Mouse (Mus musculus): ENCODE measurements around the gene Fxn.
"Not testable (repeated sequence)": the region's sequence is repeated elsewhere in the genome, so short reads cannot be mapped to it uniquely, and the experiment has no call there.

Fxn gene

DNA sequence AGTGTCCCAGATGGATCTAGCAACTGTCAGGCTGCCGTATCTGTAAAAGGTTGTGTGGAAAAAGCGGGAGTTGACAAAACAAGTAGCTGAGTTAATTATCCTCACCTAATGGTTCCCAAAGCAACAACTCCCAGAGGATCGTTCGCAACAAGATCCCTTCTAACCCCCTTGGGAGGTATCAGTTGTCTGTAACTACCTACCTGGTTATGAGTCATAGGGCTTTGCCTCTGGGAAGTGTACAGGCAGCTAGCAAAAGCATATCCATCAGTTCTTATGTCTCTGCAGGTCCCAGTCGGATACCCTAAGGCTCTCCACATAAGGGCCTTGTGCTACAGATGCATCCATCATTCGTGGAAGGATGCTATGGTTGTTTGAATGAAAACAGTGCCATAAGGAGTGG lies 37.1 kb downstream of the Fxn start:
- in situ Hi-C loops (cut with MboI, MseI), result no loop called here

DNA sequence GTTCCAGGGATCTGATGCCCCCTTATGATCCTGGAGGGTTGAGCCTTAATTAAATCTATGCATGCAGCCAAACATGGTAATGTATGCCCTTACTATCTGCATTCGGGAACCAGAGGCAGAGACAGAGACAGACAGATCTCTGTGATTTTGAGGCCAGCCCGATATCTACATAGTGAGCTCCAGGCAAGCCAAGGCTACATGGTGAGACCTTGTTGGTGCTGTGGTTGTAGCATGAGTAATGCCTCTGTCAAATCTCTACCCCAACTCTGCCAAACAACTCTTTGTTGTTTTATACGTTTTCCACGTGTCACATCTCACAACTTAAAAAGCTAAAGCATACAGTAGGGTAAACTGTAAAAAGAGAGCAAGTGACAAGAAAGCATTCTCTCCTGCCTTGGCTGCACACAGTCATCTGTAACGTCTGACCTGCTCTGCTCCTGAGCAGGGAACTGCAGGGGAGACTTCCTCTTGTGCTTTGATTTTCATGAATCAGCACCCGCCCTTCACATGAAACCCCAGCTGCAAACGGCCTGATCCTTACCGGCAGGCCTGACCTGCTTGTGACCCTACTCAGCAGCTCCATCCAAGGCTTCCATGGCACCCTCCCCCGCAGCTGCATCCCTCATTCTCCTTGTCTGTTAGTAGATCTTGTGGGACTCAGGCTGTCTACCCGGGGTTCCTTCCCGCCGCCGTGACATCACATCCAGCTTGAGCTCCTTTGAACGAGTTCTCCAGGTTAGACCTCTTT lies 38.4 kb downstream of the Fxn start:
- in situ Hi-C loops (cut with MboI, MseI), result no loop called here

DNA sequence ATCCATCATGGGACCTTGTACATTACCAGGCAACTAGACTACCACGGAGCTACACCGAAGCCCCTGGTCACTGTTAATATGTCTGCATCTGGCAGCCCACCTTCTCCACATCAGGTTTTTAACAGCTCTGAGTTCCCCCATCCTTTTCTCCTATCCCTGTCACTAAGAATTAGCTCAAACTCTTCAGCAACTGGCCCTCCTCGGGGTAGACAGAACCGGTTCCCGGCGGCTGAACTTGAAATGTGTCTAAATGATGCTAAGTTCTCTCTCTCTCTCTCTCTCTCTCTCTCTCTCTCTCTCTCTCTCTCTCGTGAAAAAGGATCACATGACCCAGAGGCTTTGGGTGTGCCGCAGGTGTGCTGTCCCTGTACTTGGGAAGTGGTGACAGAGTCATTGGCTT lies 39.1 kb downstream of the Fxn start:
- in situ Hi-C loops (cut with MboI, MseI), result no loop called here

DNA sequence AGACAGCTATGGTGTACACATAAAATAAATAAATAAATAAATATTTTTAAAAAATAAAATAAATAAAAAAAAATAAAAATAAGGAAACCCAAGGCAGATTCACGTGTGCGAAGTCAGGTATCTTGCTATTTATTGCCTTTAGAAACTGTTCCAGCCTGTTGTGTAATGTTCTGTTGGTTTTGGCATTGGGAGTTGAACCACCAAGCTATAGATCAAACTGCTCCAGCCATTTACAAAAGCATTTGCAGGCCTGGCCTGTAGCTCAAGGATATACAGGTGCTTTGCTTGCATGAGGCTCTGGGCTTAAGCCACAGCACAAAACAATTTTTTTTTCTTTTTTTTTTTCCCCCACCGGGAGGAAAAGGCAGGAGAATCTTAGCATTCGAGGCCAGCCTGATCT lies 42.4 kb downstream of the Fxn start:
- in situ Hi-C loops (cut with MboI, MseI), result no loop called here

DNA sequence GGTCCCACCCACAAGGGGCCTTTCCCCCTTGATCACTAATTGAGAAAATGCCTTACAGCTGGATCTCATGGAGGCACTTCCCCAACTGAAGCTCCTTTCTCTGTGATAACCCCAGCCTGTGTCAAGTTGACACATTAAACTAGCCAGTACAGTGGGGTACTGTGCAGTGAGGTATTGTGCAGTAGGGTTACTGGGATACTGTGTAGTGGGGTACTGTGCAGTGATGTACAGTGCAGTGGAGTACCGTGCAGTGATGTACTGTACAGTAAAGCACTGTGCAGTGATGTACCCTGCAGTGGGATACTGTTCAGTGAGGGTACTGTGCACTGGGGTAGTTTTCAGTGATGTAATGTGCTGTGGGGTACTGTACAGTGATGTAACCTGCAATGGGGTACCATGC lies 48.0 kb downstream of the Fxn start:
- in situ Hi-C loops (cut with MboI, MseI), result not testable (repeated sequence)

DNA sequence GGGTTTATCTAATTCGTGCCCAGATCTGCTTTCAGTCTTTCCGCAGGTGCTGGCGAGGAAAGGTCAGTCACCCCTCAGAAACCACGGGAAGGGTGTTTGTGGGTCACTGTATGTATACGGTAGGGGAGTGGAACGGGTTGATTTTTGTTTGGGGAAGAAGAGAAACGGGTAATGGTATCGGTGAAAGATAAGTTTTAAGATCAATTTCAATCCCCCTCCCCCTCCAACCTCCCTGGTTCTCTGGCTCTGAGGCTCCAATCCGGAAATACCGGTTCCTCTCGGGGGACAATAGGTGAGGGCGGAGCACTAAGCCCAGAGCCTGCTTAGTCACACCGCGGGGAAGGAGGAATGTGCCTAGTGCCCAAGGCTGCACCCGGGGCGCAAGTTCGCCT lies 55.1 kb downstream of the Fxn start:
- in situ Hi-C loops (cut with MboI, MseI), result no loop called here

DNA sequence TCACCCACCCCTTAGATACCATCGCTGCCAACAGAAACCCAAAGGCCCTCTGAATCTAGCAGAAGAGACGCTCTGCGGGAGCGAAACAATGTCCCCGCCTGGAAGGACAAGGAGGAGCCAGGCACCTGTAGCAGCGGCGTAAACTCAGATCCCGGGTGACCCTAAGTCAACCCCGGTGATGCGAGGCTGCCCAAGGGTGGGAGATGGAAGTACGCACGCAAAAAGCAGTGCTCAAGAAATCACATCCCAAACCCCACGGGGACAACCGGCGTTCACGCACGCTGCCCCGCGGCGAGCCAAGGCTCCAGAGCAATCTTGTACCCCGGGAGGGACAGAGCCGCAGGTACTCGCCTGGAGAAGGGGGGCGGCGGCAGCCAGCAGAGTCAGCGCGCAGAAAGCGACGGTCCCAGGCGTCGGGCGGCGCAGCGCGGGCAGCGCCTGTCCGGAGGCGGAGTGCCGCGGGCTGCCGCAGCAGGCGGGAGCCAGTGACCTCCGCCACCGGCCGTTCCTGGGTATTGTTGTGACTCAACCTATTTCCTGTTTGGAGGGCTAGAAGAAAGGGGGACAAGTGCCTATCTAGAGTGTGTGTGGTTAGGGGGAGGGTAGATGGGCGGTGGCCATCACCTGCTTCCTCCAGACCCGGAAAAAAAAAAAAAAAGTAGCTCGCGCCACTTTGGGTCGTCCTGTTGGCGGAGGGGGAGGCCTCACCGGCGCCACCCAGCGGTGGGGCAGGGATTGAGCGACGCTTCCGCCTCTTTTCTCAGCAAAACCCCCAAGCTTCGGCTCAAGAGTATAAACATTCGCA lies 55.7 kb downstream of the Fxn start, which contains the start of gene Tjp2:
Tjp2 (minus strand) TSS at position 531 of the 805 bp plus-strand sequence.
- in situ Hi-C loops (cut with MboI, MseI), result no loop called here

DNA sequence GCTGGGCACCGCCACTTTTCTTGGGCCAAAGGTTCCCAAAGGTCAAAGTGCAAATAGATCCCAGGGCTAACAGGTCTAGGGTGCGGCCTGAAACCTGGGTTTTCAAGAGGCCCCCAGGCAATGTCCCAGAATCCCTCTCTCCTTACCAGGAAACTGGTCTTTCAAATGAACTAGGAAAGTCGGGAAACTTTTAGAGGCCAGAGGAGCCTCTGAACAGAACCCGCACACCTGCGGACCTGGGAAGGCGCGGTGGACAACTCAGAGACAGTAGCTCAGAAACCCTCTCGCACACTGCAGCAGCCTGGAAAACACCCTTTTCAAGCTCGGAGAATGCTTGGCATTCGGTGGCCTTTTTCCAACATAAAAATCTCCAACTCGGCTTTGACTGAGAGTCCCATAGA lies 56.6 kb downstream of the Fxn start:
- in situ Hi-C loops (cut with MboI, MseI), result no loop called here

DNA sequence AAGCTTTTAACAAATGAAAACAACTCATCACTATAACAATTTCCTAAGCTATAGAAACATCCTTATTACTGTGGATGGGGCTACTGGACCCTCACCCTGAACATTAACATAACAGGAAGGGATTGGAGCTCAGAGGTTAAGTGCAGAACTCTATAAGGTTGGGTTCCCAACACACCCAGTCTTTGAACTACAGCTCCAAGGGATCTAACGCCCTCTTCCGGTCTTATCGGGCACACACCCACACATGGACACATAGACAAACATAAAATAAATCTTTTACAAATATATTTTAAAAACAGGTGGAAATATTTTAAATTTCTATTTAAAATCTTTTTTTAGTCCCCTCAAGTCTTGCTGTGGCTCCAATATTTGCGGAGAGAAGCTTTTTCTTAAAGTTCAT lies 59.0 kb downstream of the Fxn start:
- in situ Hi-C loops (cut with MboI, MseI), result no loop called here

DNA sequence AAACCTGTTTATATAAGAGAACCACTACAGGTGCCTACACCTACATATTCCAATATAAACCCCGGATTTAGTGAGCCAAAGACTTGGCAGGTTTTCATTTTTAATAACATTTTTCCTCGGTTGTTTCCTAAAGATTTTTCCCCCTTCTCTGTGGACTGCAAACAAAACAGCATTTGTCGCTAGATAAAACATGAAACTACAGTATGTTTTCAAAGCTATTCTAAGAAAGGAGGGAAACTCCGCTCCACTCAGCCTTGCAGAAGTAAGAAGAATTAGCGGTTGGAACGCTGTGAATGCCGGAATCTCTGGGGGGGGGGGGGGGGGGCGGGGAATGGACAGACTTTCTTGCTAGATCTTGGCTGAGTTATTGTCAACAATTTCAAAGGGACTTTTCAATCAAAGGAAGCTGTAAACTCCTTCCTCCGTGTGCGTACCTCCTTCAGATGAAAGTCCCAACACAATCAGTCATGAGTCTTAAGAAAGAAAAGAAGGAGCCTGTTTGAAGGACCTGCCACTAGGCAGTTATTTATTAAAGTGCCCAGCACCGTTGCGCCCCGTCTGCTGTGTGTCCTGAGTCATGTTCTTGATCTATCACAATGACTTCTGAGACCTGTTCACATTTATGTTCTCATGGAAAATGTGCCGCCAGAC lies 59.5 kb downstream of the Fxn start:
- in situ Hi-C loops (cut with MboI, MseI), result no loop called here

DNA sequence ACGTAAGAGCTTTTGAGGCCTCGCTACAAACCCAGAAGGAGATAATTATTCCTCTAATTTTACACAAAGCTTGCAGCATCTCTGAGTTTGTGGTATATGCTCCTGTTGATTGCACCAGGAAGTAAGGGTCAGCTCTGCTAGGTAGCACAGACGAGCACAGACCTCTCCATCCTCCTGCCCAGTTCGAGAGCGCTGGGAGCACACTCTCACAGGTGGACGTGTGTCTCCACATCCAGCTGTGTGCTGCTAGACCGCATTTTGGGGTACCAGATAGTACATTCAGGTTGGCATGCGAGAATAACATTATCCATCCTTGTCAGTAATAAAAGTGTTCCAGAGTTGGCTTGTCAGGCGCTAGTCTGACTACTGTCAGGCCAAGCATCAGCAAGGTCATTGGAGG lies 61.4 kb downstream of the Fxn start:
- in situ Hi-C loops (cut with MboI, MseI), result loop anchor here (10.0 kb wide), 1 partner anchor 124 kb away; no protein-coding TSS in a partner anchor

DNA sequence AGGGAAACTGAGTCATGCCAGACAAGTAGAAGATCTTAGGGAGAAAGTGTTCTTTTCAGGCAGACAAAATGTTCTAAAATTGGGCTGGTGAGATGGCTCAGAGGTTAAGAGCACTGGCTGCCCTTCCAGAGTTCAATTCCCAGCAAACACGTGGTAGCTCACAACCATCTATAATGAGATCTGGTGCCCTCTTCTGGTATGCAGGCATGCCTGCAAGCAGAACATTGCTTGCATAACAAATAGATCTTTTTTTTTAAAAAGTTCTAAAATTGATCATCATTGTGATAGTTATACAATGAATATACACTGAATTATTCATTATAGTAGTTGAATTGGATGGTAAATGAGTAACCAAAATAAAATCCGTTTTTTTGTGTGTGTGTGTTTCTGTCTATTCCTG lies 62.1 kb downstream of the Fxn start:
- in situ Hi-C loops (cut with MboI, MseI), result loop anchor here (10.0 kb wide), 1 partner anchor 123 kb away; no protein-coding TSS in a partner anchor

DNA sequence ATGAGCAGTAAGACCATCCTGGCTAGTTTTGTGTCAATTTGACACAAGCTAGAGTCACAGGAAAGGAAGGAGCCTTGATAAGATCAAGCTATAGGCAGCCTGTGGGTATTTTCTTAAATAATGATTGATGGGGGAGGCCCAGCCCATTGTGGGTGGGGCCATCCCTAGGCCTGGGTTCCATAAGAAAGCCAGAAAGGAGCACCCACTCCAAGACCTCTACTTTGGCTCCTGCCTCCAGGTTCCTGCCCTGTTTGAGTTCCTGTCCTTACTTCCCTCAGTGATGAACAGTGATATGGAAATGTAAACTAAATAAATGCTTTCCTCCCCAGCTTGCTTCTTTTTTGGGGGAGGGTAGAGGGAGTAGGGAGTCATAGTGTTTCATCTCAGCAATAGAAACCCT lies 62.6 kb downstream of the Fxn start:
- in situ Hi-C loops (cut with MboI, MseI), result loop anchor here (10.0 kb wide), 1 partner anchor 123 kb away; no protein-coding TSS in a partner anchor

DNA sequence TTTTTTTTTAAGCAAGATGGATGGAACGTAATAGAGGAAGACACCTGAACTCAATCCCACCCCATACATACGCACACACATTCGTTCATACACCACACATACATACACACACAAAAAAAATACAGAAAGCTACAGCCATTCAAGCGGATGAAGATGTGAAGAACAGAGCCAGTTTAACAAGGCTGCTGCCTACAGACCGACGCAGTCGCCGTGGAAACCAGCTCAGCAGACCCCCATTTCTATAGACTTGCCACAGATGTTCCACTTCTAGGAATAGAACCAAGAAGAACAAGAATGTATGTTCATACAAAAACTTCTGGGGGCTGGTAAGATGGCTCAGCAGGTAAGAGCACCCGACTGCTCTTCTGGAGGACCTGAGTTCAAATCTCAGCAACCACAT lies 63.6 kb downstream of the Fxn start:
- in situ Hi-C loops (cut with MboI, MseI), result loop anchor here (10.0 kb wide), 1 partner anchor 122 kb away; no protein-coding TSS in a partner anchor

DNA sequence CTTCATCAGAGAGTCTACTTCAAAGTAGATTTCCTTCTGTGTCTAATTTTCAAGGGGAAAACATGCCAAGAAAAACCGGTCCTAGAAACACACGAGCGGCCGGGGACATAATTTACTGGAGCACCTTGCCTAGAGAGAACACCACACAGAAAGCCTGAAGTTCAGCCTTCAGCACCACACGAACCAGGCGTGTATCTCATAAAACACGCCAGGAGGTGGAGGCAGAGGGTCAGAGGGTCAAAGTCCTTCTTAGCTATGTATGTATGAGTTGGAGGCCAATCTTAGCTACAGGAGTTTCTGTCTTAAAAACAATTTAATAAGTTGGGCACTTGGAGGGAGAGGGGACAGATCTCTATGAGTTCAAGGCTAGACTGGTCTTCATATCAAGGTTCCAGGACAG lies 65.5 kb downstream of the Fxn start:
- in situ Hi-C loops (cut with MboI, MseI), result loop anchor here (10.0 kb wide), 1 partner anchor 120 kb away; no protein-coding TSS in a partner anchor

DNA sequence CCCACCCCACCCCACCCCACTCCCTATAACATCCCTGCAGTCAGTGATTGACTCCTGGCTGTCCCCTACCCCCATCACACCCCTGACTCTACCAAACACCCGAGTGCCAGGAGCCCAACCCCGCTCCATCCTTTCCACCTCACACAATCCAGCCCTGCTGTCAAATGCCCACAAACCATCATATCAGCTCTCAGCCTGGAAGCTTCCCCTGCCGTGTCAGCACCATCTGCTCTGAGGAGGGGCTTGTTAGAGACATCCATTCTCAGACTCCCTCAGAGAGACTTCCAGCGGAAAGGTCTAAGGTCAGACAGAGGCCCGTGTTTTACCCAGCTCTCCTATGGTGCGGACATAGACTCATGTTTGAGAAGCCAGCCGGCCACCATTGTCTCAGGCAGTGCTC lies 67.1 kb downstream of the Fxn start:
- in situ Hi-C loops (cut with MboI, MseI), result loop anchor here (10.0 kb wide), 1 partner anchor 118 kb away; no protein-coding TSS in a partner anchor

DNA sequence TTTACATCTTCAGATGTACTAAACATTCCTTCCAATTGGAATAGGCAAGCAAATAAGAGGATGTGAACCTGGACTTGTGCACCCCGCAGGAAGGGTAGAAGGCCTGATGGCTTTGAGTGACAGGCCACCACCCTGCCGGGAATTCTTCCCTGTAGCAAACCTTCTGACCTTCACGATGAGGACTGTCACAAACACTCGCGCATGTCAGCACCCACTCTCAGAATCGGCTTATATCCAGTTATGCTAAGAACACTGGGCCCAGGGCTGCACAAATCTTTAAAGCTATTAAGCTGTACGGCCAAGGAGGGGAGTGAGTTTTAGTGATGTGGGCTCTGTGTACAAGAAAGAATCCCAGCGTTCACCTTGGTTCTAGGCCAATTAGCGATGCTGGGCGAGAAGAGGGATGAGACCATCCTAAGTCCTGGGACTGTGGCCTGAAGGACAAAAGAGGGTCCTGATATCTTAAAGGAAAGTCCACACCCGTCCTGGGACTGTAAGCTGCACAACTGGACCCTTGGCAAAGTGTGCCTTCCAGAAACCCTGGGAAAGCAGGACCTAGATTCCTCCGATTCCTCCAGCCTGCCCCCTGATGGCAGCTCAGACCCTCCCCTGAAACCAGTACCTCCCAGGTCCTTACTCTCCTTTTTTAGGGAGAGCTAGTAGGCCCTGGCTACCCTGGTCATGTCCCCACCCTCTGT lies 67.7 kb downstream of the Fxn start:
- in situ Hi-C loops (cut with MboI, MseI), result loop anchor here (10.0 kb wide), 1 partner anchor 118 kb away; no protein-coding TSS in a partner anchor

Measured in T-helper 2 cell (primary cell).